Mouse (Mus musculus) stomach, embryonic 16.5 days (tissue): ENCODE results near the gene Lig1. TPM values are rescaled to one million over a fixed set of nuclear protein-coding genes. Genes with fewer than 3 reads are reported as not detected.

Source experiments
- ATAC-seq: fragments of 200-750 bp; cut with Nextera tagmentation; 2 replicates; pipeline ENCODE4 v1.8.0; 2017; ENCODE audit warnings: moderate number of reproducible peaks, moderate TSS enrichment; ENCODE audit not compliant: insufficient read depth, low FRiP score
- H3K27ac ChIP-seq: fragments of 300-500 bp; sonication (generic); 2 replicates; pipeline ENCODE4 v1.5.1; 2014; ENCODE audit warnings: low read length
- H3K27me3 ChIP-seq: fragments of 300-500 bp; sonication (generic); 2 replicates; pipeline ENCODE4 v1.6.1; 2014; ENCODE audit warnings: low read length, control low read depth, mixed read lengths; ENCODE audit not compliant: control insufficient read depth, insufficient read depth
- H3K36me3 ChIP-seq: fragments of 300-500 bp; sonication (generic); 2 replicates; pipeline ENCODE4 v1.6.1; 2014; ENCODE audit warnings: low read length; ENCODE audit not compliant: control insufficient read depth, insufficient read depth
- H3K4me1 ChIP-seq: fragments of 300-500 bp; sonication (generic); 2 replicates; pipeline ENCODE4 v1.6.1; 2014; ENCODE audit warnings: low read length, control low read depth, mixed read lengths; ENCODE audit not compliant: control insufficient read depth, insufficient read depth
- H3K4me2 ChIP-seq: fragments of 300-500 bp; sonication (generic); 2 replicates; pipeline ENCODE4 v1.6.1; 2014; ENCODE audit warnings: low read depth, low read length, mixed read lengths
- H3K4me3 ChIP-seq: fragments of 300-500 bp; sonication (generic); replicated peaks from 2 replicates; pipeline ENCODE4 v1.5.1; 2014; ENCODE audit warnings: mild to moderate bottlenecking, low read length
- H3K9ac ChIP-seq: fragments of 300-500 bp; sonication (generic); 2 replicates; pipeline ENCODE4 v1.6.1; 2014; ENCODE audit warnings: low read length
- H3K9me3 ChIP-seq: fragments of 300-500 bp; sonication (generic); replicated peaks from 2 replicates; pipeline ENCODE4 v1.6.1; 2016; ENCODE audit warnings: low read length, control low read depth; ENCODE audit not compliant: control insufficient read depth
- WGBS: fragments of 180-500 bp; shearing (Covaris S2); extraction: QIAGEN DNeasy Blood & Tissue Kit; methylation state at CpG from one replicate; pipeline ENCODE4 v1.1.7; 2014; 5-methylcytosine and 5-hydroxymethylcytosine counted together
- polyA plus RNA-seq: library from polyadenylated mRNA; unstranded; fragments of >200 nt; fragmentation: Nextera tagmentation; extraction: Ambion mirVana; gene quantifications from 2 replicates; pipeline ENCODE4 v1.2.1, GENCODE M21; 2015

Gene Lig1
- polyA plus RNA-seq, 1 experiment from 2014 or later: 75.0 TPM

DNA sequence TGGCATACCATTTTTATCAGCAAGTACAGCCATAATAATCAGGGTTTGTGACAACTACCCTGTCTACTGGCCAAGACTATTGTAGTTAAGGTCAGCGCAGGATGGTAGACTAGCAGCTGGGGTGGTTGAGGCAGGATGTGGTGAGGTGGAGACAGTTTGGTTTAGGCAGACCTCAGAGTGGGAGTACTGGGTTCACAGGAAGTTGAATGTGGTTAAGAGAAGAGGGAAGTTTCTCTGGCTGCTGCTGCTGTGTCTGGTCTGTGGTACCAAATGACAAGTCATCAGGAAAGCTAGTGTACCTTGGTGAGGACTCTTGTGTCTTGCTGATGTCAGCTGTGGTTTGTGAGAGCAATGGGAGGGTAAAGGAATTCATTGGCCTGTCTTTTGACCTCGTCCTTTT lies 25.7 kb downstream of the Lig1 start:
- H3K27ac ChIP-seq: no peak overlapping the region
- no peak overlapping the region for H3K4me3 ChIP-seq
- no peaks in the 10 kb centered on the region for H3K27me3 ChIP-seq
- no peak for ATAC-seq
- peaks cover 19% of the 10 kb centered on the region for H3K36me3 ChIP-seq
- no peaks in the 10 kb centered on the region for H3K9me3 ChIP-seq
- 71% methylated on average over 2 of the region's 2 CpGs for WGBS
- no peaks in the 10 kb centered on the region for H3K4me1 ChIP-seq
- H3K4me2 ChIP-seq: no peak overlapping the region
- no peak overlapping the region for H3K9ac ChIP-seq

DNA sequence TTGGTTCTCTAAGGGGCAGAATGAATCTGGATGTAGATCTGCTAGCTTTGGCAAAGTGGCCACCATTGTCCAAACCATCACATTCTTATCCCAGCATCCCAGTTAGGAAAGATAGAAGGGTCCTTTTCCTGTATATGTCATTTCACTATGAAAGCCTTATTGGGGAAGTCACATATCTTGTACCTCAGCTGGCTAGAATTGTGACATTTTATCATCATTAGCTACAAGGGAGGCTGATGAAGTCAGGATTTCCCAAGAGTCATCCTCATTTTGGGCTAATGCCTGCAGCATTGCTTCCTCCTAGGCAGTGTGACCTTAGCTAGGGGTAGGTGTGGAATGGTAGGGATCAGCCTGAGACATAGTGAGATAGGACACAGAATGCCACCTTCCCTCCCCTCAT lies 26.3 kb downstream of the Lig1 start:
- H3K27ac ChIP-seq: no peak overlapping the region
- no peaks in the 10 kb centered on the region for H3K27me3 ChIP-seq
- H3K9ac ChIP-seq: no peak overlapping the region
- no peak overlapping the region for H3K4me3 ChIP-seq
- peaks cover 21% of the 10 kb centered on the region for H3K36me3 ChIP-seq
- no peak for ATAC-seq
- no peaks in the 10 kb centered on the region for H3K4me1 ChIP-seq
- no peak overlapping the region for H3K4me2 ChIP-seq
- H3K9me3 ChIP-seq: no peaks in the 10 kb centered on the region

DNA sequence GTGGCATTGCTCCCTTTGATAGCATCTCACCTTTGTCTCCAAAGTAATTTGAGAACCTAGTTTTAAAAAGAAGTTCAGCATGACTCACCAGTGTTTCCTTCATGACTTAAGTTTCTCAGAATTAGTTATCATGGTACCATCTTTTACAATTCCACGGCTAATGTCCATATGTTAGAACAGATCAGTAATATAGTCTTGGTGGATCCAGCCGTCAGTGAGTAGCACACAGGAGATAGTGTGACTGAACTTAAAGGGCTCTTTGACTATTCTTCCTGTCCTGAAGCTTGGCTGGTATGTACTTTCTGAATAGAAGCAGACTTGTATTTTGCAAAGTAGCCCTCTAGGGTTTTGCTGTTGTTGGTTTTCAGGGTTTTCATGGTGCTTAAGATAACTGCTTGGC lies 32.3 kb downstream of the Lig1 start:
- no peak overlapping the region for H3K9ac ChIP-seq
- no peak overlapping the region for H3K27ac ChIP-seq
- H3K27me3 ChIP-seq: no peaks in the 10 kb centered on the region
- peaks cover 4% of the 10 kb centered on the region; the same call in 1 of the 2 replicates for H3K4me1 ChIP-seq
- H3K4me2 ChIP-seq: no peak overlapping the region
- no peak overlapping the region for H3K4me3 ChIP-seq
- WGBS: 88% methylated on average over 2 of the region's 2 CpGs
- no peak for ATAC-seq
- peaks cover 24% of the 10 kb centered on the region; the same call in 1 of the 2 replicates for H3K36me3 ChIP-seq
- H3K9me3 ChIP-seq: no peaks in the 10 kb centered on the region

DNA sequence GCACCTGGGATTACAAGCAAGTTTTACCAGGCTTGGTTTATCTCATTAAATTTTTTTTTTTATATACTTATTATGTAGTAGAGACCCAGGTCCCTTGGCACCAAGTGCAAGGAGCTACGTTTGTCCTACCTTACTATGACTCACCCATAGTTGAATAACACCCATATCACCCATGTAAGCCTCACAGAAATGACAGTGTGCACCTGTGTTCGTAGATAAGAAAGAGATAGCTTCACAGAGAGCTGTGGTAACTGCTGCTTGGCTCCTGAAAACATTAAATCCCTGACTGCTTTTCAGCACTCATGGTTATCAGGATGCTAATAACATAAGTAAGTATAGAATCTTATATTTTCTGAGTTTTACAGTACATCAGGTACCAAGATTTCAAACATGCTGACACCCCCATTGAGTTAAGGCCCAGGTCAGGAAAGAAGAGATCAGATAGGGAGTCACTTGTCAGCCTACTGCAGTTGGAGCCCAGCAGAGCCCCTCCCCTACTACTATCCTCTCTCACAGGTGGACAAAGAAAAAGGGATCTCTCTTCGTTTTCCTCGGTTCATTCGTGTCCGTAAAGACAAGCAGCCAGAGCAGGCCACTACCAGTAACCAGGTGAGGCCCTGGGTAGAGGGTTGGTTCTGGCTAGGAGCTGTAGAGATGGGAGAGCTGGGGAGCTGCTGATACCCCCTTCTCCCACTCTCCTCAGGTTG lies 33.6 kb downstream of the Lig1 start:
- WGBS: 80% methylated on average over 6 of the region's 6 CpGs
- no peak overlapping the region for H3K9ac ChIP-seq
- no peak overlapping the region for H3K27ac ChIP-seq
- no peaks in the 10 kb centered on the region for H3K27me3 ChIP-seq
- H3K36me3 ChIP-seq: peaks cover 24% of the 10 kb centered on the region; the same call in 1 of the 2 replicates
- no peak for ATAC-seq
- no peak overlapping the region for H3K4me3 ChIP-seq
- H3K4me1 ChIP-seq: peaks cover 5% of the 10 kb centered on the region; the same call in 1 of the 2 replicates
- no peak overlapping the region for H3K4me2 ChIP-seq
- H3K9me3 ChIP-seq: no peaks in the 10 kb centered on the region

DNA sequence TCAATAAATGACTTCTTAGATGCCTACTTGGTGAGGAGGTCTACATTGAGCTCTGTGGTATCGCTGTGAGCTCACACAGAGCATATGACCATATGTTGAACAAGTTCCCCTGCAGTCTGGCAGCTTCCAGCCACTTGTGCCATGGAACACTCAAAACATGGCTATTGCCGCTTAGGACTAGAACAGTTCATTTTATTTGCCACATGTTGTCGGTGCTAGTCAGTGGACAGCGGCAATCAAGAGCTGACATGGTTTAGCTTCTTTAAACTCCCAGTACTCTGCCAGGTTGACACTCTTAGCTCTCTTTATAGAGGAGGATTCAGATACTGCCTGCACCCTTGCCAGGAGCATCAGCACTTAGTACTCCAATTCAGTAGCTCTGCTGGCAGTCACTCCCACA lies 34.3 kb downstream of the Lig1 start:
- no peaks in the 10 kb centered on the region for H3K9me3 ChIP-seq
- H3K4me3 ChIP-seq: no peak overlapping the region
- H3K27me3 ChIP-seq: no peaks in the 10 kb centered on the region
- no peak overlapping the region for H3K4me2 ChIP-seq
- H3K4me1 ChIP-seq: peaks cover 5% of the 10 kb centered on the region; the same call in 1 of the 2 replicates
- 96% methylated on average over 4 of the region's 4 CpGs for WGBS
- H3K27ac ChIP-seq: no peak overlapping the region
- no peak overlapping the region for H3K9ac ChIP-seq
- ATAC-seq: no peak
- H3K36me3 ChIP-seq: peaks cover 23% of the 10 kb centered on the region; the same call in 1 of the 2 replicates

DNA sequence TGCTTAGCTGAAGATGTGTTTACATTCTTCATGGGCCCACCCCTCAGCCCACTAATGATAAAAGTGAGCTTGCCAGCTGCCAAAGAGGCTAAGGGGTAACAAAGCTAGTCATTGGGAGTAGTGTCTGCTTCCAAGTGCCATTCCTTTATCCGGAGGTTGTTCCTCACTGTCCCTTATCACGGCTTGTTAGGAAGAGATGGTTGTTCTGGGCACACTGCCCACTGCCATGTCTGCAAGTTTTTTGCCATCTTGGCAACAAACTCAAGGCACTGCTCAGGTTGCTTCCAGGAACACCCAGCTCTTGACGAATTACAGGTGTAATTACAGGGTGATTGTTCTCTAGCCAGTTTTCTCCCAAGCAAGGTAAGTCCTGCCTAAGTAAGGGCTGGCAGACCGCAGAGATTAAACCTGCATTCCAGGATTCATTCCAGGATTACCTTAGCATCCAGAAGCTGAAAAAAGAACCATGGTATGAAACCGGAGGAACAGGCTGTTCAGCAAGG lies 37.1 kb downstream of the Lig1 start:
- Histone ChIP-seq H3K9ac (no peak overlapping the region), H3K9me3 (no peaks in the 10 kb centered on the region), H3K4me1 (peaks cover 5% of the 10 kb centered on the region; the same call in 1 of the 2 replicates), H3K27ac (peak overlapping the region; percentile 56; the same call in 1 of the 2 replicates), H3K4me3 (no peak overlapping the region), H3K27me3 (no peaks in the 10 kb centered on the region), H3K4me2 (no peak overlapping the region), H3K36me3 (peaks cover 10% of the 10 kb centered on the region; the same call in 1 of the 2 replicates)
- ATAC-seq: peak; percentile 64; the same call in 1 of the 2 replicates
- 69% methylated on average over 5 of the region's 5 CpGs for WGBS

DNA sequence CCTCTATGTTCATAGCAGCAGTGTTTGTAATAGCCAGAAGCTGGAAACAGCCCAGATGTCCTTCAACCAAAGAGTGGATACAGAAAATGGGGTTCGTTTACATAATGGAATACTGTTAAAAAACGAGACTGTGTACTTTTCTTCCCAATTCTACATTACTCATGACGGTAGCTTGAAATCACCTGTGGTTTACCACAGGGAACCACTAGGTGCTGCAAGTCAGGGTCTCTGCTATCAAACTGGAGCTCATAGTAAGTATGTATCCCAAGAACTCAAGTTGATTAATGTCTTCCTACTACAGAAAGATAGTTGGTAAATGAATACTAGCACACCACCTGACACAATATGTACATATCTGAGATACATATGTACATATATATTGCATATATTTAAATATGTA lies 44.3 kb downstream of the Lig1 start:
- Histone ChIP-seq H3K27me3 (no peaks in the 10 kb centered on the region), H3K9me3 (no peaks in the 10 kb centered on the region), H3K9ac (no peak overlapping the region), H3K36me3 (no peaks in the 10 kb centered on the region), H3K4me1 (no peaks in the 10 kb centered on the region), H3K4me2 (no peak overlapping the region), H3K27ac (no peak overlapping the region), H3K4me3 (no peak overlapping the region)
- no peak for ATAC-seq
- 80% methylated on average over 3 of the region's 3 CpGs for WGBS

DNA sequence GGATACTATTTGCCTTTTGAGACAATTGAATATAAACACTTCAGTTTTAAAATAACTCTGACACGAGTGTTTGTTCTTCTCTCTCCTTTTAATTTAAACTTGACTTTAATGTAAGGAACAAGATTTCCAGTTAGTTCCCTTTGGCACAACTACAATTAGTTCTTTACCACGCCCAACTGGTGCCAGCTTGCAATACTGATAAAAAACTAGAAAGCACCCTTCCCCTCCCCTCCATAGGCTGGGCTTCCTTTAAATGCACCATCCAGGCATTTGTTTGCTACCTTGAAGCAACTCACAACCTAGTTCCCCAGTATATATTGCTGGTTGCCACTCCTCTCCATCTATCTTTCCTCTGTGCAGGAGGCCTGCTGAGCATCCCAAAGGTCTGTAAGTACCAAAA lies 47.2 kb downstream of the Lig1 start, which contains the start of gene Pla2g4c:
Gene Pla2g4c, plus strand, starts transcription at position 340 of the 400 bp plus-strand sequence.
- WGBS: 69% methylated on average over 2 of the region's 2 CpGs
- Histone ChIP-seq H3K27ac (no peak within 1 kb of the TSS), H3K9me3 (no peaks in the 10 kb centered on the region), H3K4me3 (no peak within 1 kb of the TSS), H3K9ac (no peak within 1 kb of the TSS), H3K4me1 (no peaks in the 10 kb centered on the region), H3K36me3 (no peaks in the 10 kb centered on the region), H3K27me3 (no peaks in the 10 kb centered on the region), H3K4me2 (no peak within 1 kb of the TSS)
- no peak for ATAC-seq

DNA sequence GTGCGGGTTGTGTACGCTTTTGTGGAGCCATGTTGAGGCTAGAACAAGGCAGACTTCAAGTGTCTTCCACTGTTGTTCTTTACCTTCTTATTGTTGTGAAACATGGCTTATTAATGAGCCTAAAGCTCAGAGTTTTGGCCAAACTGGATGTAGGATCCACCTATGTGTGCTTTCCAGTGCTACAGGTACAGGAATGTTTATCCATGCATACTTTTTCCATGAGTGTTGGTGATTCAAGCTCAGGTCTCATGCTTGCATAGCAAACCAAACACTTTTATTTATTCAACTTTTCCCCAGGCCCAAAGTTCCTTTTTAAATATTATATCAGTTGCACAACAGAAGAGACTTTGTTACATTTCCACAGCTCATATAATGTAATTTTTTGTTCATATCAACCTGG lies 53.5 kb downstream of the Lig1 start:
- H3K4me2 ChIP-seq: no peak overlapping the region
- H3K27ac ChIP-seq: no peak overlapping the region
- no peak for ATAC-seq
- WGBS: 98% methylated on average over 2 of the region's 2 CpGs
- no peaks in the 10 kb centered on the region for H3K9me3 ChIP-seq
- no peaks in the 10 kb centered on the region for H3K27me3 ChIP-seq
- H3K9ac ChIP-seq: no peak overlapping the region
- no peaks in the 10 kb centered on the region for H3K36me3 ChIP-seq
- H3K4me1 ChIP-seq: no peaks in the 10 kb centered on the region
- no peak overlapping the region for H3K4me3 ChIP-seq
